ENCODE assay signal across 7 mouse cellular contexts in the genomic region with DNA sequence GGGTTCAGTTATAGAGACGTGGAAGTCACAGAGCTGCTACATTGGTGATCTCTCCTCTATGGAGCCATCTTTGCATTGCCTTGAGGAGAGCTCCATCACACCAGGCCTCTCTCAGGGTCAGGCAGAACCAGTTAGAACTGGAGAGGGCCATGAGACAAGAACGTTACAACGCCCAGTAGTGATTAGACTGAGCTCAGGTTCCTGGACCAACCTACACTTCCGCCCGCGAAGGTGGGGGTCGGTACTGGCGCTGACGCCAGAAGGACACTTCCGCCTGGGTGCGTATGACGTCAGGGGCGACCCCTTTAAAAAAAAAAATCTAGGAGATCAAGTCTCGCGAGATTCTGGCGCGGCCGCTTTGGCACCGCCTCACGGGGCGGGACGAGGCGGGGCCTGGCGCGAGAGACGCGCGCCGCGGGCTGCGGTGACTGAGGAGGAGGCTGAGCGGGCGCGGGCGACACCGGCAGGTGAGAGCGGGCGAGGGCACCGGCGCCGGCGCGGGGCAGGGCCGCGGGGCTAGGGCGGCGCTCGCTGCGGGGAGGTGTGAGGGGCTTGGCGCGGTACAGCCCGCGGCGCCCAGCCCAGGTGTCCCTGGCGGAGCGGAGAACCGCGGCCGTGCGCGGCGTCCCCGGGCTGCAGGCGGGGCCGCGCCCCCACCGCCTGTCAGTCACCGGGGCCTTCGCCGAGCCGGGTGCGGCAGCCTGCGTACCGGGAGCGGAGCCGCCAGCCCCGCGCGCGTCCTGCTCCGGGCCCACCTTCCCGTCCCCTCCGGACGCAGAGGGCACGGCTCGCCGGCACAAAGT. TPM values are rescaled to one million over a fixed set of nuclear protein-coding genes. Genes with fewer than 3 reads are reported as not detected.
DNase-seq lines count a peak whose midpoint lies in the region; ATAC-seq and TF ChIP-seq lines count a peak whose summit lies in the region.

A gene (plus strand): TSS at position 415 of the 803 bp plus-strand sequence.

- H3K9ac ChIP-seq in embryonic facial prominence, embryonic 12.5 days: peak within 1 kb of the TSS; percentile 79
- peak within 1 kb of the TSS; percentile 99 for H3K9ac ChIP-seq in heart, adult 2 months (ENCODE audit: low read depth, low read length)
- peak within 1 kb of the TSS; percentile 82 for H3K9ac ChIP-seq in limb, embryonic 13.5 days
- H3K9ac ChIP-seq in midbrain, embryonic 16.5 days (ENCODE audit: low read depth, low read length): peak within 1 kb of the TSS; percentile 81

- 0 out of 2 replicates have a peak, but pooled peaks cover 3% of the 10 kb centered on the region for H3K4me1 ChIP-seq in embryonic facial prominence, embryonic 12.5 days
- peaks cover 3% of the 10 kb centered on the region for H3K4me1 ChIP-seq in heart, adult 2 months (ENCODE audit: control insufficient read depth, insufficient read depth, low read length)
- H3K4me1 ChIP-seq in limb, embryonic 13.5 days: 0 out of 2 replicates have a peak, but pooled peaks cover 16% of the 10 kb centered on the region
- peaks cover 7% of the 10 kb centered on the region for H3K4me1 ChIP-seq in midbrain, embryonic 16.5 days (ENCODE audit: control insufficient read depth, insufficient read depth, low read length)

- peak; percentile 94 for DNase-seq in adrenal gland, postnatal 25 days
- DNase-seq in heart, adult 2 months: peak; percentile 95 to 96
- DNase-seq in kidney, adult 8-10 months: peak; percentile 88 to 94
- peak; percentile 88 to 95 for DNase-seq in spleen, postnatal 10 days (ENCODE audit: low spot score in 2 of 2)

- peaks cover 3% of the 10 kb centered on the region; the same call in 1 of the 2 replicates for H3K79me2 ChIP-seq in heart, adult 2 months (replicated peaks; ENCODE audit: control insufficient read depth, insufficient read depth, low read length)

- intact Hi-C loops in heart, adult 2 months (cut with DNase I): loop anchor here (1.0 to 5.0 kb wide), 6 partner anchors 21 to 147 kb away; a partner anchor contains a TSS

- no peaks in the 10 kb centered on the region for H3K36me3 ChIP-seq in embryonic facial prominence, embryonic 12.5 days
- H3K36me3 ChIP-seq in heart, adult 2 months (ENCODE audit: control insufficient read depth, insufficient read depth, low read length): peaks cover 15% of the 10 kb centered on the region
- H3K36me3 ChIP-seq in limb, embryonic 13.5 days: no peaks in the 10 kb centered on the region
- H3K36me3 ChIP-seq in midbrain, embryonic 16.5 days (ENCODE audit: control insufficient read depth, insufficient read depth, low read length): no peaks in the 10 kb centered on the region

- H3K4me2 ChIP-seq in embryonic facial prominence, embryonic 12.5 days (replicated peaks): peak within 1 kb of the TSS; percentile 69
- H3K4me2 ChIP-seq in limb, embryonic 13.5 days (replicated peaks): peak within 1 kb of the TSS; percentile 75
- H3K4me2 ChIP-seq in midbrain, embryonic 16.5 days (ENCODE audit: low read length): peak within 1 kb of the TSS; percentile 88

- peak; percentile 97 for ATAC-seq in embryonic facial prominence, embryonic 12.5 days (ENCODE audit: insufficient number of reproducible peaks, insufficient read depth, low FRiP score, low TSS enrichment)
- ATAC-seq in limb, embryonic 13.5 days (ENCODE audit: low FRiP score, low read depth): peak; percentile 97
- ATAC-seq in midbrain, embryonic 16.5 days: peak; percentile 98

- TF ChIP-seq POLR2A in heart, adult 2 months (IDR thresholded peaks at IDR 0.05; ENCODE audit: insufficient read depth, low read depth, low read length): peak; percentile 71

- TF ChIP-seq EP300 in heart, adult 2 months (IDR thresholded peaks at IDR 0.05; ENCODE audit: insufficient read depth, low read depth, low read length): peak; percentile 65; the same call in 1 of the 2 replicates

- H3K4me3 ChIP-seq in embryonic facial prominence, embryonic 12.5 days: peak within 1 kb of the TSS; percentile 94
- peak within 1 kb of the TSS; percentile 77 for H3K4me3 ChIP-seq in heart, adult 2 months
- H3K4me3 ChIP-seq in limb, embryonic 13.5 days: peak within 1 kb of the TSS; percentile 69
- H3K4me3 ChIP-seq in midbrain, embryonic 16.5 days (ENCODE audit: low read depth, low read length): peak within 1 kb of the TSS; percentile 86

- H3K27ac ChIP-seq in embryonic facial prominence, embryonic 12.5 days: peak within 1 kb of the TSS; percentile 67
- peak within 1 kb of the TSS; percentile 90 for H3K27ac ChIP-seq in heart, adult 2 months
- H3K27ac ChIP-seq in limb, embryonic 13.5 days: peak within 1 kb of the TSS; percentile 69
- H3K27ac ChIP-seq in midbrain, embryonic 16.5 days (ENCODE audit: low read length): peak within 1 kb of the TSS; percentile 89

- H3K27me3 ChIP-seq in embryonic facial prominence, embryonic 12.5 days: no peaks in the 10 kb centered on the region
- H3K27me3 ChIP-seq in heart, adult 2 months (ENCODE audit: control insufficient read depth, insufficient read depth, low read length): no peaks in the 10 kb centered on the region
- no peaks in the 10 kb centered on the region for H3K27me3 ChIP-seq in limb, embryonic 13.5 days
- no peaks in the 10 kb centered on the region for H3K27me3 ChIP-seq in midbrain, embryonic 16.5 days (ENCODE audit: control insufficient read depth, insufficient read depth, low read depth, low read length)

- 1% methylated on average over 80 of the region's 87 CpGs for WGBS in embryonic facial prominence, embryonic 12.5 days
- WGBS in heart, adult 2 months: 2% methylated on average over 87 of the region's 87 CpGs
- WGBS in limb, embryonic 13.5 days: 2% methylated on average over 80 of the region's 87 CpGs
- WGBS in midbrain, embryonic 16.5 days: 2% methylated on average over 69 of the region's 87 CpGs

- TF ChIP-seq CTCF in heart, adult 2 months (IDR thresholded peaks at IDR 0.05): peak; percentile 48

- no peaks in the 10 kb centered on the region for H3K9me3 ChIP-seq in embryonic facial prominence, embryonic 12.5 days
- no peaks in the 10 kb centered on the region for H3K9me3 ChIP-seq in limb, embryonic 13.5 days
- H3K9me3 ChIP-seq in midbrain, embryonic 16.5 days (replicated peaks; ENCODE audit: control insufficient read depth, low read length, poor library complexity, severe bottlenecking): no peaks in the 10 kb centered on the region

RNA-seq across cellular contexts. Expression of the gene that starts here (rescaled TPM):
- 20.8 and 26.9 TPM in 2 replicates for total RNA-seq in adrenal gland, postnatal 25 days (2021)
- polyA plus RNA-seq in embryonic facial prominence, embryonic 12.5 days (2016; fragmentation: Nextera tagmentation; extraction: Ambion mirVana): 19.5 and 20.1 TPM in 2 replicates
- 10 to 100 TPM; 13.9 to 14.4 TPM for total RNA-seq in heart, adult 2 months (2021)
- polyA plus RNA-seq in heart, adult 2 months (2012; rRNA removed): 3.1 and 8.0 TPM in 2 replicates
- 23.0 TPM in 2 replicates for polyA plus RNA-seq in limb, embryonic 13.5 days (2015; fragmentation: Nextera tagmentation; extraction: Ambion mirVana)
- polyA plus RNA-seq in midbrain, embryonic 16.5 days (2015; fragmentation: Nextera tagmentation; extraction: Ambion mirVana): 14.4 and 15.8 TPM in 2 replicates

Comparison
In these comparisons a context has a peak if more than half of its experiments do, and no peak if none do; other contexts are left out.
1. Peak in every context shown above with its lines: DNase-seq, ATAC-seq, H3K4me3 ChIP-seq and H3K27ac ChIP-seq.